Mouse (Mus musculus): ENCODE data around the gene Slit3.
A peak's percentile ranks its signal among the peaks of the same experiment; 100 is the strongest.

The Slit3 gene

GRCm38 (mm10) chr11:35304216-35304975 lies 183.4 kb downstream of the Slit3 start:
- peak; percentile 69 for ATAC-seq (ENCODE audit: low TSS enrichment)

GRCm38 (mm10) chr11:35305111-35305510 lies 184.1 kb downstream of the Slit3 start:
- peak; percentile 22 for ATAC-seq (ENCODE audit: low TSS enrichment)

- peak; percentile 64 for ATAC-seq (ENCODE audit: low TSS enrichment)
Observed at GRCm38 (mm10) chr11:35305910-35306309, 184.9 kb downstream of the Slit3 start.

GRCm38 (mm10) chr11:35306922-35307321 lies 185.9 kb downstream of the Slit3 start:
- ATAC-seq (ENCODE audit: low TSS enrichment): no peak

- ATAC-seq (ENCODE audit: low TSS enrichment): no peak
Observed at GRCm38 (mm10) chr11:35307992-35308391, 187.0 kb downstream of the Slit3 start.

GRCm38 (mm10) chr11:35315449-35316028 lies 194.5 kb downstream of the Slit3 start:
- ATAC-seq (ENCODE audit: low TSS enrichment): no peak

GRCm38 (mm10) chr11:35317221-35317620 lies 196.2 kb downstream of the Slit3 start:
- ATAC-seq (ENCODE audit: low TSS enrichment): no peak

- ATAC-seq (ENCODE audit: low TSS enrichment): no peak
Observed at GRCm38 (mm10) chr11:35317775-35318432, 196.9 kb downstream of the Slit3 start.

GRCm38 (mm10) chr11:35318433-35319020 lies 197.5 kb downstream of the Slit3 start:
- no peak for ATAC-seq (ENCODE audit: low TSS enrichment)

- no peak for ATAC-seq (ENCODE audit: low TSS enrichment)
Observed at GRCm38 (mm10) chr11:35320518-35320917, 199.5 kb downstream of the Slit3 start.

- no peak for ATAC-seq (ENCODE audit: low TSS enrichment)
Observed at GRCm38 (mm10) chr11:35324397-35324796, 203.4 kb downstream of the Slit3 start.

- no peak for ATAC-seq (ENCODE audit: low TSS enrichment)
Observed at GRCm38 (mm10) chr11:35325131-35325995, 204.3 kb downstream of the Slit3 start.

- ATAC-seq (ENCODE audit: low TSS enrichment): no peak
Observed at GRCm38 (mm10) chr11:35326346-35326745, 205.3 kb downstream of the Slit3 start.

- ATAC-seq (ENCODE audit: low TSS enrichment): no peak
Observed at GRCm38 (mm10) chr11:35327899-35328298, 206.9 kb downstream of the Slit3 start.

- ATAC-seq (ENCODE audit: low TSS enrichment): no peak
Observed at GRCm38 (mm10) chr11:35331476-35331875, 210.5 kb downstream of the Slit3 start.

GRCm38 (mm10) chr11:35336558-35336957 lies 215.5 kb downstream of the Slit3 start:
- ATAC-seq (ENCODE audit: low TSS enrichment): no peak

GRCm38 (mm10) chr11:35337493-35337892 lies 216.5 kb downstream of the Slit3 start:
- no peak for ATAC-seq (ENCODE audit: low TSS enrichment)

GRCm38 (mm10) chr11:35337927-35338819 lies 217.1 kb downstream of the Slit3 start:
- ATAC-seq (ENCODE audit: low TSS enrichment): no peak

GRCm38 (mm10) chr11:35340752-35341151 lies 219.7 kb downstream of the Slit3 start:
- no peak for ATAC-seq (ENCODE audit: low TSS enrichment)

- peak; percentile 45 for ATAC-seq (ENCODE audit: low TSS enrichment)
Observed at GRCm38 (mm10) chr11:35342486-35342885, 221.5 kb downstream of the Slit3 start.

Measured in frontal cortex, adult (tissue).